Mouse (Mus musculus) MEL (cell line): ENCODE data around the gene Iqca. TPM values are rescaled to one million over a fixed set of nuclear protein-coding genes. Genes with fewer than 3 reads are reported as not detected.

Experiments
- DNase-seq: peaks from one replicate; pipeline ENCODE4 v3.0.0; 2011; ENCODE audit warnings: low read depth, low spot score
- H3K27ac ChIP-seq: 2 replicates; pipeline ENCODE4 v1.5.1; 2012; ENCODE audit warnings: low read depth, mild to moderate bottlenecking, control low read depth, low read length, moderate library complexity; ENCODE audit not compliant: control insufficient read depth
- H3K27me3 ChIP-seq, 2 experiments: fragments of 150-350 bp in 1 of 2; sonication (generic) in 1 of 2; 2 replicates each; pipeline ENCODE4 v1.6.1; 2012; ENCODE audit warnings: low read length in 2 of 2, mild to moderate bottlenecking in 2 of 2, improper control_type of control experiment in 1 of 2, moderate library complexity in 1 of 2; ENCODE audit not compliant: insufficient read depth in 2 of 2, control insufficient read depth in 1 of 2
- H3K36me3 ChIP-seq, 2 experiments: 2 replicates each; pipeline ENCODE4 v1.6.1; 2012 to 2014; ENCODE audit warnings: low read length in 2 of 2, improper control_type of control experiment in 1 of 2, inconsistent platforms in 1 of 2, mild to moderate bottlenecking in 1 of 2; ENCODE audit not compliant: insufficient read depth in 2 of 2, control insufficient read depth in 1 of 2
- H3K4me1 ChIP-seq, 2 experiments: fragments of 150-350 bp in 1 of 2; sonication (generic) in 1 of 2; 2 replicates each; pipeline ENCODE4 v1.6.1; 2012; ENCODE audit warnings: low read length in 2 of 2, improper control_type of control experiment in 1 of 2, mild to moderate bottlenecking in 1 of 2; ENCODE audit not compliant: insufficient read depth in 2 of 2, control insufficient read depth in 1 of 2
- H3K4me3 ChIP-seq, 2 experiments: fragments of 150-350 bp in 1 of 2; sonication (generic) in 1 of 2; 2 replicates each; pipeline ENCODE4 v1.5.1; 2012; ENCODE audit warnings: low read depth in 2 of 2, low read length in 2 of 2, mild to moderate bottlenecking in 2 of 2, moderate library complexity in 2 of 2, control low read depth in 1 of 2, improper control_type of control experiment in 1 of 2; ENCODE audit not compliant: control insufficient read depth in 1 of 2, insufficient read depth in 1 of 2
- H3K79me2 ChIP-seq: 2 replicates; pipeline ENCODE4 v1.6.1; 2012; ENCODE audit warnings: mild to moderate bottlenecking, low read length, moderate library complexity; ENCODE audit not compliant: control insufficient read depth, poor library complexity, insufficient read depth
- H3K9ac ChIP-seq: 2 replicates; pipeline ENCODE4 v1.6.1; 2012; ENCODE audit warnings: low read depth, mild to moderate bottlenecking, control low read depth, low read length, moderate library complexity; ENCODE audit not compliant: control insufficient read depth, poor library complexity, severe bottlenecking
- H3K9me3 ChIP-seq: fragments of 150-350 bp; sonication (generic); replicated peaks from 2 replicates; pipeline ENCODE4 v1.6.1; 2012; ENCODE audit warnings: mild to moderate bottlenecking, low read length, improper control_type of control experiment, moderate library complexity; ENCODE audit not compliant: insufficient read depth
- BHLHE40 ChIP-seq: IDR thresholded peaks from 2 replicates; pipeline ENCODE4 v1.6.1; 2012; ENCODE audit warnings: low read depth, mild to moderate bottlenecking, inconsistent platforms, low read length, improper control_type of control experiment, borderline replicate concordance
- CTCF ChIP-seq, 3 experiments: IDR thresholded peaks in 2 of 3; conservative IDR thresholded peaks in 1 of 3; 2 replicates each; pipeline ENCODE4 v1.5.1; 2011 to 2012; ENCODE audit warnings: low read length in 3 of 3, low read depth in 2 of 3, mild to moderate bottlenecking in 2 of 3, improper control_type of control experiment in 1 of 3, inconsistent platforms in 1 of 3, mixed read lengths in 1 of 3, moderate library complexity in 1 of 3; ENCODE audit not compliant: control insufficient read depth in 1 of 3, insufficient read depth in 1 of 3, poor library complexity in 1 of 3, severe bottlenecking in 1 of 3
- ELF1 ChIP-seq: IDR thresholded peaks from 2 replicates; pipeline ENCODE4 v1.6.1; 2014; ENCODE audit warnings: low read depth, mild to moderate bottlenecking, inconsistent platforms, low read length, improper control_type of control experiment, moderate library complexity
- EP300 ChIP-seq, 2 experiments: IDR thresholded peaks; 2 replicates each; pipeline ENCODE4 v1.6.1; 2011; ENCODE audit warnings: improper control_type of control experiment in 2 of 2, low read length in 2 of 2, low read depth in 1 of 2, mild to moderate bottlenecking in 1 of 2
- ETS1 ChIP-seq: IDR thresholded peaks from 2 replicates; pipeline ENCODE4 v1.6.1; 2012; ENCODE audit warnings: low read depth, mild to moderate bottlenecking, inconsistent platforms, low read length, improper control_type of control experiment, moderate library complexity
- GABPA ChIP-seq: IDR thresholded peaks from 2 replicates; pipeline ENCODE4 v1.6.1; 2012; ENCODE audit warnings: low read depth, mild to moderate bottlenecking, inconsistent platforms, low read length, improper control_type of control experiment, moderate library complexity
- HCFC1 ChIP-seq: IDR thresholded peaks from 2 replicates; pipeline ENCODE4 v1.6.1; 2012; ENCODE audit warnings: low read depth, mild to moderate bottlenecking, inconsistent platforms, low read length, improper control_type of control experiment, moderate library complexity
- JUND ChIP-seq: IDR thresholded peaks from 2 replicates; pipeline ENCODE4 v1.6.1; 2011; ENCODE audit warnings: low read depth, mild to moderate bottlenecking, improper control_type of control experiment, low read length
- MAX ChIP-seq: IDR thresholded peaks from 2 replicates; pipeline ENCODE4 v1.6.1; 2011; ENCODE audit warnings: low read length, improper control_type of control experiment
- MXI1 ChIP-seq: IDR thresholded peaks from 2 replicates; pipeline ENCODE4 v1.6.1; 2011; ENCODE audit warnings: mild to moderate bottlenecking, low read depth, low read length, improper control_type of control experiment
- MYB ChIP-seq: IDR thresholded peaks from 2 replicates; pipeline ENCODE4 v1.6.1; 2011; ENCODE audit warnings: mild to moderate bottlenecking, low read depth, low read length, improper control_type of control experiment
- MYC ChIP-seq: IDR thresholded peaks from 2 replicates; pipeline ENCODE4 v1.6.1; 2011; ENCODE audit warnings: low read depth, mild to moderate bottlenecking, low read length, improper control_type of control experiment, moderate library complexity
- NELFE ChIP-seq: IDR thresholded peaks from 2 replicates; pipeline ENCODE4 v1.6.1; 2011; ENCODE audit warnings: low read depth, low read length, improper control_type of control experiment
- NRF1 ChIP-seq: IDR thresholded peaks from 2 replicates; pipeline ENCODE4 v1.6.1; 2014; ENCODE audit warnings: low read depth, mild to moderate bottlenecking, inconsistent platforms, low read length, improper control_type of control experiment, moderate library complexity; ENCODE audit not compliant: poor library complexity, insufficient read depth, severe bottlenecking
- POLR2AphosphoS2 ChIP-seq: IDR thresholded peaks from 2 replicates; pipeline ENCODE4 v1.6.1; 2011; ENCODE audit warnings: low read length, improper control_type of control experiment
- SMC3 ChIP-seq: IDR thresholded peaks from 2 replicates; pipeline ENCODE4 v1.6.1; 2011; ENCODE audit warnings: low read depth, low read length, improper control_type of control experiment
- TCF12 ChIP-seq: IDR thresholded peaks from 2 replicates; pipeline ENCODE4 v1.6.1; 2014; ENCODE audit warnings: low read depth, mild to moderate bottlenecking, inconsistent platforms, low read length, improper control_type of control experiment, moderate library complexity
- USF2 ChIP-seq, 2 experiments: IDR thresholded peaks; 2 replicates each; pipeline ENCODE4 v1.6.1; 2011 to 2012; ENCODE audit warnings: improper control_type of control experiment in 2 of 2, low read length in 2 of 2, borderline replicate concordance in 1 of 2, inconsistent platforms in 1 of 2, low read depth in 1 of 2, mild to moderate bottlenecking in 1 of 2; ENCODE audit not compliant: insufficient read depth in 1 of 2
- ZMIZ1 ChIP-seq: IDR thresholded peaks from 2 replicates; pipeline ENCODE4 v1.6.1; 2012; ENCODE audit warnings: low read depth, mild to moderate bottlenecking, inconsistent platforms, low read length, improper control_type of control experiment, moderate library complexity
- polyA plus RNA-seq, 2 experiments: library from polyadenylated mRNA; stranded (reverse) in 1 of 2; unstranded in 1 of 2; fragments of >175 nt in 1 of 2; fragments of >200 nt in 1 of 2; gene quantifications; 2 replicates each; pipeline versions ENCODE4 v1.2.1 to v1.2.4; 2012; ENCODE audit warnings: low replicate concordance in 2 of 2, low read depth in 1 of 2; ENCODE audit not compliant: insufficient read length in 2 of 2, insufficient read depth in 1 of 2, missing spikeins in 1 of 2
- total RNA-seq: library from RNA; depleted of rRNA; stranded (reverse); fragments of 300-350 nt; gene quantifications from 2 replicates; pipeline ENCODE4 v1.2.3, GENCODE M21; 2012

The Iqca gene
- total and polyA plus RNA-seq, 3 experiments: 0.39 TPM; not detected in 2

DNA sequence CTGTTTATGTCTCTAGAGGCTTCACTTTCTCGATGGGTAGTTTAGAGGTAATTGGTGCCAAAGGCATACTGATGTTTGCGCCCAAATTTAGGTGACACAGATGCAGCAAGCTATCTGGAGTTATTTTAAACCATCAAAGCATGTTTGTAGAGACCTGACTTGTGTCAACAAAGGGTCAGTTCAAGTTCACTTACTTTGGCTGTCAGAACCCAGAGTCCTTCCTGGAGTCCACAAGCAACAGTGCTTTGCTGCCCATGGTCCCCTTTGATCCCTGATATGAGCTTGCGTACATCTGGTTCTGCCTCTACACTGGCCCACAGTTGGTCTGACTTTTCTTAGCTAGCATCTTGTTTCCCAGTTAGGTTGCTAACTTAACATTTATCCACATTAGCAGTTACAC lies 153.3 kb downstream of the Iqca start:
- Histone ChIP-seq H3K9me3 (no peaks in the 10 kb centered on the region), H3K27ac (no peak overlapping the region), H3K4me1 (no peaks in the 10 kb centered on the region), H3K4me3 (no peak overlapping the region), H3K27me3 (no peaks in the 10 kb centered on the region), H3K9ac (no peak overlapping the region), H3K79me2 (no peaks in the 10 kb centered on the region), H3K36me3 (no peaks in the 10 kb centered on the region)
- no peak for DNase-seq
- TF ChIP-seq JUND: no peak
- no peak for TF ChIP-seq NELFE
- TF ChIP-seq BHLHE40: no peak
- no peak for TF ChIP-seq GABPA

DNA sequence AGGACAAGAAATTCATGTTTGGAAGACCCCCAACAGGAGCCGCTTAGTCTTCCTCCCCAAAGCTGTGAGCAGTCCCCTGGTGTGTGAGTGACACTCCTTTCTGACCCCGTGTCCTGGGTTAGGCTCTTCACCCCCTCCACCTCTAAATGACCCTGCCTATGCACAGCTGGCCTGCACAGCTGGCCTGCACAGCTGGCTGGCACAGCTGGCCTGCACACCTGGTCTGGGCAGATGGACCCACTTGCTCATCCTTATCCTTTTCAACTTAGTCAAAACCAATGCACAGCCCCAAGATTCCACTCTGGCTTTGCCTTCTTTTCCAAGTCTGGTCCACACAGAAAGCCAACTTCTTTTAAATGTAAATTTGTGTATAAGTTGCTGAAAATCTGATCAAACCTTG lies 154.5 kb downstream of the Iqca start:
- H3K4me1 ChIP-seq: no peaks in the 10 kb centered on the region
- no peak overlapping the region for H3K9ac ChIP-seq
- no peak for DNase-seq
- no peaks in the 10 kb centered on the region for H3K9me3 ChIP-seq
- H3K4me3 ChIP-seq: no peak overlapping the region
- H3K27me3 ChIP-seq: no peaks in the 10 kb centered on the region
- TF ChIP-seq MYB (no peak), TCF12 (no peak), ELF1 (no peak), NRF1 (no peak), CTCF (IDR thresholded peaks at IDR 0.05 in 2 of 3, conservative IDR thresholded peaks at IDR 0.05 in 1 of 3; ENCODE audit: control insufficient read depth in 1 of 3, insufficient read depth in 1 of 3, low read depth in 2 of 3, low read length in 3 of 3, poor library complexity in 1 of 3, severe bottlenecking in 1 of 3) (no peak), JUND (no peak), MXI1 (no peak), ZMIZ1 (no peak), EP300 (IDR thresholded peaks at IDR 0.05; ENCODE audit: low read depth in 1 of 2, low read length in 2 of 2) (no peak), POLR2AphosphoS2 (no peak), MAX (no peak), ETS1 (no peak), HCFC1 (no peak), MYC (no peak), USF2 (IDR thresholded peaks at IDR 0.05; ENCODE audit: borderline replicate concordance in 1 of 2, insufficient read depth in 1 of 2, low read depth in 1 of 2, low read length in 2 of 2) (no peak), SMC3 (no peak)
- H3K27ac ChIP-seq: no peak overlapping the region
- no peaks in the 10 kb centered on the region for H3K79me2 ChIP-seq
- no peaks in the 10 kb centered on the region for H3K36me3 ChIP-seq
